Mouse (Mus musculus) spleen, adult 2 months (tissue): ENCODE results near the gene Smim24.

ENCODE experiments used
- CTCF ChIP-seq: fragments of 200-500 bp; IDR thresholded peaks from 2 replicates; pipeline ENCODE4 v1.5.1; 2011; ENCODE audit warnings: mild to moderate bottlenecking, inconsistent platforms; ENCODE audit not compliant: insufficient read depth, insufficient read length, insufficient replicate concordance; ENCODE audit errors: extremely low read depth
- POLR2A ChIP-seq: fragments of 200-500 bp; IDR thresholded peaks from 2 replicates; pipeline ENCODE4 v1.6.1; 2011; ENCODE audit warnings: low read depth, low read length, inconsistent platforms

- TF ChIP-seq POLR2A: no peak
- no peak for TF ChIP-seq CTCF
These were observed 21.8 kb downstream of the Smim24 start for GRCm38 (mm10) chr10:81414682-81415081.
